Mouse (Mus musculus) neutrophil, adult 59 days (primary cell): ENCODE measurements around the gene Nat8f4. TPM values are rescaled to one million over a fixed set of nuclear protein-coding genes. Genes with fewer than 3 reads are reported as not detected.

ENCODE experiments used
- total RNA-seq, 2 experiments: library from RNA; stranded (reverse); gene quantifications; 1 replicate in 1 of 2; 2 replicates in 1 of 2; pipeline ENCODE4 v1.2.4; 2023

Nat8f4 gene
- total RNA-seq, result under 1 TPM; 0.56 to 0.57 TPM

GRCm38 (mm10) chr6:85904642-85905061 is at the start of gene Nat8f4:
Gene Nat8f4 (minus strand): TSS chr6:85904884.

GRCm38 (mm10) chr6:85915539-85916513 is 11.1 kb upstream of the Nat8f4 start, which contains the start of gene Nat8f1:
Gene Nat8f1 (minus strand): TSS chr6:85915687.

GRCm38 (mm10) chr6:85911587-85911986 is 6.9 kb upstream of the Nat8f4 start, which contains the start of gene Tprkb:
Gene Tprkb (plus strand): TSS chr6:85911865.

GRCm38 (mm10) chr6:85869006-85869405 is 35.7 kb downstream of the Nat8f4 start, which contains the start of gene Nat8f2:
Gene Nat8f2 (minus strand): TSS chr6:85869158.

Other genes with a start within 250 kb of the Nat8f4 start
- not detected for gene Nat8f7, start 191.7 kb downstream of the Nat8f4 start, total RNA-seq
- not detected for gene Nat8f3, start 139.1 kb downstream of the Nat8f4 start, total RNA-seq
- not detected for gene Nat8f6, start 83.9 kb downstream of the Nat8f4 start, total RNA-seq
- not detected for gene Nat8f5, start 83.9 kb downstream of the Nat8f4 start, total RNA-seq
- gene Nat8, start 72.8 kb downstream of the Nat8f4 start, total RNA-seq, result not detected
- not detected for gene Nat8f2, start 35.7 kb downstream of the Nat8f4 start, total RNA-seq
- 1 to 10 TPM; 6.0 to 6.5 TPM for gene Tprkb, start 7.0 kb upstream of the Nat8f4 start, total RNA-seq
- gene Nat8f1, start 10.8 kb upstream of the Nat8f4 start, total RNA-seq, result 1 to 10 TPM; 1.6 to 2.1 TPM
- 100 to 1,000 TPM; 134 to 141 TPM for gene Dusp11, start 56.8 kb upstream of the Nat8f4 start, total RNA-seq
- not detected for gene Figla, start 111.3 kb upstream of the Nat8f4 start, total RNA-seq
- gene Add2, start 123.8 kb upstream of the Nat8f4 start, total RNA-seq, result 10 to 100 TPM in 1 of 2 experiments, 1 to 10 TPM in 1; 5.0 to 14.0 TPM